Comparison of ENCODE assay signal across 18 mouse cellular contexts in genomic region chr4:114672096-114672720, GRCm38 (mm10).
"Had no signal": no experiment of that assay in that cellular context is flagged by ENCODE, and none has a peak within 500 bp of the region (broad histone marks: within the 10 kb centered on the region; RNA-seq: fewer than 3 reads in every experiment).

No protein-coding gene starts in this region.

- H3K9ac ChIP-seq: liver, embryonic 13.5 days; midbrain, embryonic 12.5 days; midbrain, embryonic 15.5 days; neural tube, embryonic 12.5 days; neural tube, embryonic 15.5 days; stomach, embryonic 15.5 days had no signal

- ATAC-seq: inflammation-experienced regulatory T-cells, adult 6 months; intestine, postnatal 0 days; lung, postnatal 0 days; midbrain, embryonic 15.5 days had no signal

- H3K36me3 ChIP-seq: liver, embryonic 13.5 days; midbrain, embryonic 12.5 days; midbrain, embryonic 15.5 days; neural tube, embryonic 12.5 days; neural tube, embryonic 15.5 days; stomach, embryonic 15.5 days had no signal

- H3K27ac ChIP-seq: left cerebral cortex, adult 2 months; liver, embryonic 13.5 days; midbrain, embryonic 12.5 days; midbrain, embryonic 15.5 days; neural tube, embryonic 12.5 days; neural tube, embryonic 15.5 days; stomach, embryonic 15.5 days had no signal

- H3K4me2 ChIP-seq: liver, embryonic 13.5 days; midbrain, embryonic 12.5 days; midbrain, embryonic 15.5 days; neural tube, embryonic 12.5 days; neural tube, embryonic 15.5 days; stomach, embryonic 15.5 days had no signal

- DNase-seq: kidney, adult 2 months; kidney, postnatal 10 days; layer of hippocampus, postnatal 36 days; liver, embryonic 13.5 days; lung, postnatal 4 days; right cerebral cortex, adult 18-20 months; right cerebral cortex, postnatal 25 days; spleen, adult 18-20 months; thymus, postnatal 25 days had no signal

- H3K9me3 ChIP-seq: liver, embryonic 13.5 days; midbrain, embryonic 12.5 days; midbrain, embryonic 15.5 days; neural tube, embryonic 12.5 days; neural tube, embryonic 15.5 days; stomach, embryonic 15.5 days had no signal

- H3K4me3 ChIP-seq: left cerebral cortex, adult 2 months; liver, embryonic 13.5 days; midbrain, embryonic 12.5 days; midbrain, embryonic 15.5 days; neural tube, embryonic 12.5 days; neural tube, embryonic 15.5 days; stomach, embryonic 15.5 days had no signal

- H3K4me1 ChIP-seq: liver, embryonic 13.5 days; midbrain, embryonic 12.5 days; midbrain, embryonic 15.5 days; neural tube, embryonic 12.5 days; neural tube, embryonic 15.5 days; stomach, embryonic 15.5 days had no signal
